Mouse (Mus musculus): ENCODE measurements around the gene Arfgap2. TPM values are rescaled to one million over a fixed set of nuclear protein-coding genes. Genes with fewer than 3 reads are reported as not detected.
"Not testable (repeated sequence)": the region's sequence is repeated elsewhere in the genome, so short reads cannot be mapped to it uniquely, and the experiment has no call there.

Gene Arfgap2
- total and polyA plus RNA-seq, 3 experiments = 55.1 to 77.6 (median 57.0) TPM

DNA sequence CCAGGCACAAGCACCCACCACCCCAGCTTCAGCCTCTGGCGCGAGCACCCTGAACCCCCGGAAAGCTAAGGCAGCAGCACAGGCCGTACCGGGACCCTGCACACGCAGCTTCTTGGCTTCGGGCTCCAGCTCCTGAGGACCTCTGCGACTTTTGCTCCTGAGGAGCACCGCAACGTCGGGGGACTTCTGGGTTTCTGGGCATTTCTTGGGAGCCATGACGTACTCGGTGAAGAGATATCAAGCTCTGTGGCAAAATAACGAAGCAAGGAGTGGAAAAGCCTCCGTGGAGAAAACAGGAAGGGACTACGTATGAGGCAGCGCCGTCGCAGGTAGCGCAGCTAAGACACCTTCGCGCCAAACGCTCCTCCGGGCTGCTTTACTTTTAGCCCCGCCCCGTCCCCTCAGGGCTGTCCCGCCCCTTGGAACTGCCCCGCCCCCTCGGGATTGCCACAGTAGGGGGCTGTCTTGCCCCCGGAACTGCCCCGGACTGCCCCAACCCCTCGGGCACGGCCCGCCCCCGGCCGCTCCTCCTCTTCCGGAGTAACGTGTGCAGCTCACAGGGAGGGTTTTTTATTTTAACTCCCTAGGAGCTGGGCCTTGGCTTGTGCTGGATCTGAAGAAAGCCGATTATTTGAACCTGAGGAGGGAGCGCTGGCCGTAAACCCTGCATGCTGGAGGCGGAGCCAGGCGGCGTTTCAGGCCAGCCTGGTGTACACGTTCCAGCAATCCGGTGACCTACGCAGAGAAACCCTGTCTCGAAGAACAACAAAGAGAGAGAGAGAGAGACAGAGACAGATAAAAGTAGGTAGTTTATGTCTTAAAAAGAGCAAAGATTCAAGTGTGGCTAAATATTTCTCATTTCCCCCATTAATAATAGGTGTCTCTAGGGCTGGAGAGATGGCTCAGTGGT lies 27.9 kb upstream of the Arfgap2 start, which contains the start of gene Ddb2 (continued):
- TF ChIP-seq KAT2A (IDR thresholded peaks at IDR 0.05; ENCODE audit: insufficient replicate concordance, low read length) = 0 out of 2 replicates have a peak, but pooled peaks have one; percentile 57

GRCm38 (mm10) chr2:91237511-91238080 lies 27.2 kb upstream of the Arfgap2 start:
- H3K79me2 ChIP-seq (replicated peaks; ENCODE audit: control insufficient read depth, extremely low read depth, insufficient read depth, poor library complexity, severe bottlenecking); H3K27me3 ChIP-seq (replicated peaks); dilution Hi-C loops (cut with MboI; ENCODE audit: extremely low pct_ligation_motif_present, extremely low pct_unique_long_range_greater_than_20kb, low sequenced_read_pairs); in situ Hi-C loops (cut with MboI; ENCODE audit: low pct_ligation_motif_present, low pct_unique_long_range_greater_than_20kb, low sequenced_read_pairs); H3K27ac ChIP-seq (ENCODE audit: insufficient read depth, low read depth); H3K9me3 ChIP-seq (replicated peaks; ENCODE audit: low read length): not testable (repeated sequence)
- H3K9ac ChIP-seq (ENCODE audit: insufficient read depth, low read depth) = peak overlapping the region; percentile 84
- H3K4me2 ChIP-seq (ENCODE audit: insufficient read depth, low read depth, poor library complexity, severe bottlenecking) = peak overlapping the region; percentile 77; the same call in 1 of the 2 replicates
- peak overlapping the region; percentile 74 to 94 (median 85) for H3K4me3 ChIP-seq (replicated peaks in 1 of 3; ENCODE audit: low read depth in 2 of 3, low read length in 2 of 3, poor library complexity in 1 of 3)
- peak; percentile 24 for DNase-seq (ENCODE audit: extremely low read depth)
- peaks cover 15 to 18% of the 10 kb centered on the region in 2 experiments for H3K36me3 ChIP-seq (replicated peaks in 1 of 2; ENCODE audit: control insufficient read depth in 1 of 2, insufficient read depth in 1 of 2, low read length in 1 of 2)
- TF ChIP-seq TBP (conservative IDR thresholded peaks at IDR 0.05; ENCODE audit: low read depth, low read length) = peak; percentile 59; the same call in 1 of the 2 replicates
- peak; percentile 85 for TF ChIP-seq ZNF384 (IDR thresholded peaks at IDR 0.05; ENCODE audit: low read depth, low read length)
- 0 out of 2 replicates have a peak, but pooled peaks have one; percentile 8 for TF ChIP-seq SMC3 (IDR thresholded peaks at IDR 0.05; ENCODE audit: low read depth, low read length)
- peak; percentile 0 for TF ChIP-seq RAD21 (IDR thresholded peaks at IDR 0.05; ENCODE audit: low read depth, low read length)
- TF ChIP-seq CTCF (conservative IDR thresholded peaks at IDR 0.05 in 1 of 2, IDR thresholded peaks at IDR 0.05 in 1 of 2; ENCODE audit: low read depth in 2 of 2, low read length in 2 of 2) = peak in 1 of 2 experiments; percentile 67; a peak in 2 of 4 replicates
- H3K4me1 ChIP-seq (ENCODE audit: control insufficient read depth in 1 of 2, insufficient read depth in 2 of 2) = peaks cover 3 to 14% of the 10 kb centered on the region in 2 experiments; a peak in 3 of 4 replicates

- H3K4me1 ChIP-seq (ENCODE audit: control insufficient read depth in 1 of 2, insufficient read depth in 2 of 2) = peaks cover 6 to 21% of the 10 kb centered on the region in 2 experiments; a peak in 3 of 4 replicates
- H3K27ac ChIP-seq (ENCODE audit: insufficient read depth, low read depth) = no peak overlapping the region
- TF ChIP-seq ETS1 (conservative IDR thresholded peaks at IDR 0.05; ENCODE audit: low read depth, low read length) (peak; percentile 36), MAX (IDR thresholded peaks at IDR 0.05; ENCODE audit: low read length) (peak; percentile 92), ELF1 (IDR thresholded peaks at IDR 0.05; ENCODE audit: low read depth, low read length) (no peak), MYC (IDR thresholded peaks at IDR 0.05; ENCODE audit: low read depth, low read length) (peak; percentile 84), ZC3H11A (IDR thresholded peaks at IDR 0.05; ENCODE audit: low read depth, low read length) (no peak), MAZ (IDR thresholded peaks at IDR 0.05; ENCODE audit: low read depth, low read length) (no peak), JUN (IDR thresholded peaks at IDR 0.05; ENCODE audit: insufficient read depth, low read depth, low read length) (no peak), BHLHE40 (IDR thresholded peaks at IDR 0.05; ENCODE audit: low read depth, low read length) (peak; percentile 40; the same call in 1 of the 2 replicates), CHD2 (IDR thresholded peaks at IDR 0.05; ENCODE audit: low read length) (no peak), MXI1 (IDR thresholded peaks at IDR 0.05; ENCODE audit: low read depth, low read length) (peak; percentile 53; the same call in 1 of the 2 replicates), RCOR1 (conservative IDR thresholded peaks at IDR 0.05; ENCODE audit: low read depth, low read length) (no peak), E2F4 (IDR thresholded peaks at IDR 0.05; ENCODE audit: insufficient replicate concordance, low read depth, low read length) (no peak)
- peak overlapping the region; percentile 32; the same call in 1 of the 2 replicates for H3K4me2 ChIP-seq (ENCODE audit: insufficient read depth, low read depth, poor library complexity, severe bottlenecking)
- H3K4me3 ChIP-seq (replicated peaks in 1 of 3; ENCODE audit: low read depth in 2 of 3, low read length in 2 of 3, poor library complexity in 1 of 3) = no peak overlapping the region
- no peaks in the 10 kb centered on the region for H3K36me3 ChIP-seq (replicated peaks in 1 of 2; ENCODE audit: control insufficient read depth in 1 of 2, insufficient read depth in 1 of 2, low read length in 1 of 2)
- no peak overlapping the region for H3K9ac ChIP-seq (ENCODE audit: insufficient read depth, low read depth)
- no peaks in the 10 kb centered on the region for H3K27me3 ChIP-seq (replicated peaks)
- in situ Hi-C loops (cut with MboI; ENCODE audit: low pct_ligation_motif_present, low pct_unique_long_range_greater_than_20kb, low sequenced_read_pairs) = no loop called here
- no peaks in the 10 kb centered on the region for H3K9me3 ChIP-seq (replicated peaks; ENCODE audit: low read length)
- dilution Hi-C loops (cut with MboI; ENCODE audit: extremely low pct_ligation_motif_present, extremely low pct_unique_long_range_greater_than_20kb, low sequenced_read_pairs) = no loop called here
- DNase-seq (ENCODE audit: extremely low read depth) = peak; percentile 31
- H3K79me2 ChIP-seq (replicated peaks; ENCODE audit: control insufficient read depth, extremely low read depth, insufficient read depth, poor library complexity, severe bottlenecking) = no peaks in the 10 kb centered on the region; the same call in 1 of the 2 replicates
Measured at GRCm38 (mm10) chr2:91242547-91242946, 22.2 kb upstream of the Arfgap2 start.

Measured in CH12.LX (cell line).